Mouse (Mus musculus) megakaryocyte, adult 5-6 weeks (primary cell): ENCODE results near the gene Cst12. TPM values are rescaled to one million over a fixed set of nuclear protein-coding genes. Genes with fewer than 3 reads are reported as not detected.

Experiments
- total RNA-seq, 2 experiments: library from RNA; stranded (forward) in 1 of 2; stranded (reverse) in 1 of 2; fragments of 153-499, 151-499 nt in 1 of 2; fragments of 221-1000, 200-1000 nt in 1 of 2; gene quantifications; 2 replicates each; pipeline versions ENCODE4 v1.2.3 to v1.2.4; 2015 to 2017

Gene Cst12
- total RNA-seq, 2 experiments from 2014 or later = not detected

Other genes with a start within 250 kb of the Cst12 start
- 66.4 and 80.3 TPM in 2 replicates for gene Nxt1, start 116.8 kb upstream of the Cst12 start, total RNA-seq (2015)
- gene Nxt1, start 116.8 kb upstream of the Cst12 start, total RNA-seq (2017) = 26.9 and 39.4 TPM in 2 replicates
- 10.7 and 14.5 TPM in 2 replicates for gene Gzf1, start 108.3 kb upstream of the Cst12 start, total RNA-seq (2015)
- 14.4 and 15.0 TPM in 2 replicates for gene Gzf1, start 108.3 kb upstream of the Cst12 start, total RNA-seq (2017)
- gene Napb, start 56.9 kb upstream of the Cst12 start, total RNA-seq (2015) = 0.36 and 0.57 TPM in 2 replicates
- 0.29 and 0.53 TPM in 2 replicates for gene Napb, start 56.9 kb upstream of the Cst12 start, total RNA-seq (2017)
- not detected in 2 replicates for gene Cstl1, start 39.0 kb upstream of the Cst12 start, total RNA-seq (2015)
- not detected in 2 replicates for gene Cstl1, start 39.0 kb upstream of the Cst12 start, total RNA-seq (2017)
- not detected in 2 replicates for gene Cst11, start 17.9 kb upstream of the Cst12 start, total RNA-seq (2015)
- not detected in 2 replicates for gene Cst11, start 17.9 kb upstream of the Cst12 start, total RNA-seq (2017)
- not detected in 2 replicates for gene 8030411F24Rik, start 7.4 kb upstream of the Cst12 start, total RNA-seq (2015)
- gene 8030411F24Rik, start 7.4 kb upstream of the Cst12 start, total RNA-seq (2017) = not detected in 2 replicates
- not detected in 2 replicates for gene Cst8, start 9.4 kb downstream of the Cst12 start, total RNA-seq (2015)
- not detected in 2 replicates for gene Cst8, start 9.4 kb downstream of the Cst12 start, total RNA-seq (2017)
- not detected in 2 replicates for gene Cst13, start 30.7 kb downstream of the Cst12 start, total RNA-seq (2015)
- gene Cst13, start 30.7 kb downstream of the Cst12 start, total RNA-seq (2017) = not detected in 2 replicates
- not detected in 2 replicates for gene Cst9, start 45.8 kb downstream of the Cst12 start, total RNA-seq (2015)
- gene Cst9, start 45.8 kb downstream of the Cst12 start, total RNA-seq (2017) = not detected in 2 replicates
- not detected in 2 replicates for gene 9230104L09Rik, start 75.7 kb downstream of the Cst12 start, total RNA-seq (2015)
- not detected in 2 replicates for gene 9230104L09Rik, start 75.7 kb downstream of the Cst12 start, total RNA-seq (2017)
- 1,273 and 1,418 TPM in 2 replicates for gene Cst3, start 86.3 kb downstream of the Cst12 start, total RNA-seq (2015)
- 1,036 and 1,154 TPM in 2 replicates for gene Cst3, start 86.3 kb downstream of the Cst12 start, total RNA-seq (2017)
- gene Gm1330, start 213.9 kb downstream of the Cst12 start, total RNA-seq (2015) = not detected in 2 replicates
- gene Gm1330, start 213.9 kb downstream of the Cst12 start, total RNA-seq (2017) = not detected in 2 replicates
- not detected in 2 replicates for gene Gm10750, start 227.9 kb downstream of the Cst12 start, total RNA-seq (2015)
- gene Gm10750, start 227.9 kb downstream of the Cst12 start, total RNA-seq (2017) = not detected in 2 replicates